Mouse (Mus musculus) cerebellum, adult 11 months (tissue): Measurements from ENCODE around the gene Card10.

ENCODE experiments used
- DNase-seq: peaks from one replicate; pipeline ENCODE4 v3.0.0; 2022

The Card10 gene

DNA sequence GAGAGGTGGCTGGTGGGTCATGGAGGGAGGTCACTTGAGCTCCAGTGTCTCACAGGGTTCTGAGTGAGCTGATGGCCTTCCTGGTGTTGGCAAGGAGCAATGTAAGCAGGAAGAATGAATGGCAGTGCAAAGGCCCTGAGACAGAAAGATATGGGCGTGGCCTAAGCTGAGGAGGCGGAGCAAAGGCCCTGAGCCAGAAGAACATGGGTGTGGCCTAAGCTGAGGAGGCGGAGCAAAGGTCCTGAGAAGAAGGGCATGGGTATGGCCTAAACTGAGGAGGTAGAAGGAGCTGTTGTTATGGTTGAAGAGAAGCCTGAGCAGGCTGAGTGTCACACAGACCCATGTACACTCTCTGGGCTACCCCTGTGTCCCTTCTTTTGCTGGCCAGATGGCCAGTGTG is 30.7 kb upstream of the Card10 start:
- no peak for DNase-seq

DNA sequence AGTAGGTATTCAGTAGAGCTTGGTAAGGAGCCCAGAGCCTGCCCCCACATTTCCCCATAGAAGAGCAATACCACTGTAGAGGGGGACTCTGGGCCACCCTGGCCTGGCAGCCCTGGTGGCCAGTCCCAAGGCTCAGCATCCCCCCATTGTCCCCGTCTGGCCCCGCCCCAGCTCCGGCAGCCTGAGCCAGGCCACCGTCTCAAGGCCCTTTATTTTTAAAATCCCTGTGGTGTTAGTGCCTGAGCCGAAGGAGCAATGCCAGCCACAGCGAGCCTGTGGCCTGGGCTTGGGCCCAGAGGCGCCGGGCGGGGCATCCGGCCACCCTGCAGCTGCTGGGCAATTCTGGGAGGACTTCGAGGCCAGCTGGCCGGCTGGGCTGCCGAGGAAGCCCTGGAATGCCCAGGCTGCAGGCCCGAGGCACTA is 29.9 kb upstream of the Card10 start:
- peak; percentile 43 for DNase-seq

DNA sequence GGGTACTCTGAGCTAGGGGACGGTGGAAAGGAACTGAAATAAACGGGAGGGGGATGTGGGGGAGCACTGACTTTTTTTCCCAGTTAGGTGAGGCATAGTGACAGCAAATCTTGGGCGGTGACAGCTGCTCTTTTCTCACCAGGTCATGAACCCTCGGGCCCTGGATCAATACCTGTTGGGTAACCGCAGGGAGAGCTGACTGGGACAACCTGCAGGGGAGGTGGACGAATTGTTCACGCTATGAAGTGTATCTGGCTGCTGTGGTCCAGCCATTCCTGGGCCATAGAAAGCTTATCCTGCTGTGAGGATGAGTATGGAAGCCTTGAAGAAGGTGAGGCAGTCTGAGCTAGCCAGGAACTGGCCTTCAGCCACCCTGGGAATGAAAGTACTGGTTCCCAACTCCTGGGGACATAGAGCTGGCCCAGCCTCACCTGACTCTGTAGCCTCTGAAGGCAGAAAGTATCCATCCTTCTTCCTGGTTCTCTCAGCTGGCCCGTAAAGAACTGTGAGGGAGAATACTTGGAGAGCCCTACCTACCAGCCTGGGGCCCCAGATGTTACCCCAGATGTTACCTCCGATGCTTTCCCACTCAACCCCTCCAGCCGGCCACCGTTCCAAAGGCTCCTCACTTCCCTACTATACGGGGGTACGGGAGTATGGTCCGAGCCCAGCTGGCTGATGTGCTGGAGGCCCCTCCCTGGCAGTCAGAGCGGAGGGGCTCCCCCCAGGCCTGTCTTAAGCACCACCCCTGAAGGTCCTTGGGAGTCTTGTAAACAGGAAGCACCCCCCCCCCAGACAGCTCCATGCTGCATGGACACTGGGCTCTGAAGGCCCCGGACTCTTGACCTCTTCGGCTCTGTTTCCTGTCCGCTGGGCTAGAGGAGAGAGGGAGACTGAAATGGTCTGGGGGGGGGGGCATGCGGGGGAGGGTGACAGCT is 29.1 kb upstream of the Card10 start:
- DNase-seq = no peak

DNA sequence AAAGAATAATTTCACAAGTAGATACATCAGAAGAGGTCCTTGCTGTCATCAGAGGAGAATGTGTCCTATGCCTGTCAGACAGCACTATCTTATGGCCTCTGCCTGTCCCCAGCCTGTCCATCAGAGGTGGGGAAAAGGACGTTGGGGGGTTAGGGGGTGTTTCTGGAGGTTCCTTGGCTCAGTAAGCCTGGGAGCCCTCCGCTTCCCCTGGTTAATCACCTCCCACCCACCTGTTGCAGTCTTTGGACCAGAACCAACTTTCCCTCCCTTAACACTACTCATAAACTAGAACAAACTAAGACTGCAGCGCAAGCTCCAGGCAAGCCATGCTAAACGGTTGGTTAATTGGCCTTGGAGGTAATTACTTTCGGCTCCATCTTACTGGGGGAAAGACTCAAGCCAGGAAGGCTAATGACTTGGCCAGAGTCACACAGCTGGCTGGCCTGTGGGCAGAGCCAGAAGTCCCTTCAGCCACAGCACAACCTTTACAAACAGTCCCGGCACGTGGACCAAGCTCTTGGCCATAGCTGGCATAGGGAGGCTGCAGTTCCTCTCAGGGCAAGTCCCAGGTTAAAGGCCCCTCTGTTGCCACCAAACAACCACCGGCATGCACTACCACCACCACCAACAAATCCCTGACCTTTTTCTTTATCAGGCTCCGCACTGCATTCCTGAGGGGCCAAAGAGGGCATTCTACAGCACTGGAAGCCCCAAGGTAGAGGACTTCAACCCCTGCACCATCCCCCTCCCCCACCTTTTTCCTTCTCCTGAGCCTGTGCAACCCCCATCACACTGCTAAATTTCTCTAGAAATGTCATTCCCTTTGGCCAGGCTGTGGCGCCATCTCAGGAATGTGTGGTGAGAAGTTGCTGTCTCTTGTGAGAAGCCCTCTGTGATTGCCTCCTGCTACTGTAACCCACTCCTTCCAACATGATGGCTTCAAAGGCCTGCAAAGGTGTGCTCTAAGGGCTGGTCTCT is 28.2 kb upstream of the Card10 start:
- DNase-seq = no peak

DNA sequence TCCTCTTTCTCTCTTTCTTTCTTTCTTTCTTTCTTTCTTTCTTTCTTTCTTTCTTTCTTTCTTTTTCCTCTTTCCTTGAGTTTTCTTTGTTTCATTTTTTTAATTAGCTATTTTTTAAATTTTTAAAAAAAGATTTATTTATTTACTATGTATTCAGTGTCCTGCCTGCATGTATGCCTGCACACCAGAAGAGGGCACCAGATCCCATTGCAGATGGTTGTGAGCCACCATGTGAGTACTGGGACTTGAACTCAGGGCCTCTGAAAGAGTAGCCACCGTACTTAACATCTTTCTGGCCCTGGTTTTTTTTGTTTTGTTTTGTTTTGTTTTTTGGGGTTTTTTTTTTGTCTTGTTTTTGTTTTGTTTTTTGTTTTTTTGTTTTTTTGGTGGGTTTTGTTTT is 26.8 kb upstream of the Card10 start:
- no peak for DNase-seq

DNA sequence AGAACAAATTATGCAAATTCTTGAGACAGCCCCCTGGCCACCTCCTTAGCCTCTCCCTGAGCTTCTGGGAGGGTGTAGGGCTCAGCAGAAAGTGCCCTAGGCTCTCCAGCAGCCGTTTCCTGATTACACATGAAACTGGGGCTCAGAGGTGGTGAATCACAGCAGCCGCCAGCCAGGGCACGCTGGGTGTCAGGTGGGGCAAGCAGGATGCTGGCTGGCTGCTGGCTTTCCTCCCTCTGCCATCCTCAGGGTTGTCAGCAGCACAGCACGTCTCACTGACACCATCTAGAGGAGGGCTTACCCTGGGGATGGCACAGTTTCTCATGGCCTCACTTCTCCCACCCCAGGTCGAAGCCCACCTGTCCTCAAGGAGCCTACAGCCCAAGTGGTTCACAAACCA is 25.5 kb upstream of the Card10 start:
- DNase-seq = no peak

DNA sequence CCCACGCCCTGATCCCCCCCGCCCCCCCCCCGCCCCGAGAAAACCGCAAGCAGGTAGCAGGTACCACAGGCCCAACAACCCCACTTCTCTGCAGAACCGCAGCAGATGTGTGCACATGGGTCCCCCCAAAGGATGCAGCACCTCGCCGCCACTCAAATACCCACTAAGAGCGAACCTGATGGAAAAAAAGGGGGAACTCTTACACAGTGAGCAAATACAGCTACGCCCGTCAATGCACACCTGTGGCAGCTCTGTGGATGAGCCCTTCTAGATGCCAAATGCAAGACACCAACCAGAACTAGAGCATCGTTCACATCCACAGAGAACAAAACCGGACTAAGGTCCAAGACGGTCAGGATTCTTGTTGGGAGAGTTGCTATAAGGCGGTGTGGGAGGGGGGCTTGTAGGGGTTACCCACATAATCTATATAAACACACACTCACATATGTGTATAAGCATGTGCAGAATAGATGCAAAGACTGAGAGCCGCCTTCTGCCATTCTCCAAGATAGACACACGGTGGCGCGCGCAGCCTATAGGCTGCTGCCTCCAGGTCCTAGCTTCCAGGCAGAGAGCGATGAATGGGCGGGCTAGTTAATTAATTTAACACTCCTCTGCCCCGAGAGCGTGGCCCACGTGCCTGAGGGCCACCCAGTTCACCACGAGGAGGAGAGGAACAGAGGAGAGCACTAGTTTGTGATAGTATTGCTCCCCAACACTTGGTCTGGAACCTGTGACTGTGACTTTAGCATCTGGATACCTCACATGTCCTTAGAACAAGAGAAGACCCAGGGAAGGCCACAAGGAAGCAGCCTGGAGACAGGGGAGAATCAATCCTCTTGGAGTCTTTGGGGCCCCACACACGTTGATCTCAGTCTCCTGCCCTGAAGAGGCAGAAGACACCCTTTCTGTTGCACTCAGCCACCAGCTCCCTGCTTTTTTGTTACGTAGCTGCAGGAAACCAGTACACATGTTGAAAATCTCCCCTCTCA is 23.7 kb upstream of the Card10 start:
- peak; percentile 61 for DNase-seq

DNA sequence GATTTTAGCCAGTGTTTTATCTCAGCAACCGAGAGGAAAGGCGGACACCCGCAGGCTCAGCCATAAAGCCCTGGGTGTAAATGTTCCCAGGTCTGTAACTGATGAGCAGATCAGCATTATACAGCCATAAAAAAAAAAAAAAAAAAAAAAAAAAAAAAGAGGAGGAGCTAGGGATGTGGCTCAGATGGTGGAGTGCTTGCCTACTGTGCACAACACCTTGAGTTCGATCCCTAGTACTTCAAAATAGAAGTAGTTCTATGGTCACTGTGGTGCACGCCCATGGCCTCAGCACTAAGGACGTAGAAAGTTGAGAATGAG is 13.2 kb upstream of the Card10 start:
- no peak for DNase-seq

DNA sequence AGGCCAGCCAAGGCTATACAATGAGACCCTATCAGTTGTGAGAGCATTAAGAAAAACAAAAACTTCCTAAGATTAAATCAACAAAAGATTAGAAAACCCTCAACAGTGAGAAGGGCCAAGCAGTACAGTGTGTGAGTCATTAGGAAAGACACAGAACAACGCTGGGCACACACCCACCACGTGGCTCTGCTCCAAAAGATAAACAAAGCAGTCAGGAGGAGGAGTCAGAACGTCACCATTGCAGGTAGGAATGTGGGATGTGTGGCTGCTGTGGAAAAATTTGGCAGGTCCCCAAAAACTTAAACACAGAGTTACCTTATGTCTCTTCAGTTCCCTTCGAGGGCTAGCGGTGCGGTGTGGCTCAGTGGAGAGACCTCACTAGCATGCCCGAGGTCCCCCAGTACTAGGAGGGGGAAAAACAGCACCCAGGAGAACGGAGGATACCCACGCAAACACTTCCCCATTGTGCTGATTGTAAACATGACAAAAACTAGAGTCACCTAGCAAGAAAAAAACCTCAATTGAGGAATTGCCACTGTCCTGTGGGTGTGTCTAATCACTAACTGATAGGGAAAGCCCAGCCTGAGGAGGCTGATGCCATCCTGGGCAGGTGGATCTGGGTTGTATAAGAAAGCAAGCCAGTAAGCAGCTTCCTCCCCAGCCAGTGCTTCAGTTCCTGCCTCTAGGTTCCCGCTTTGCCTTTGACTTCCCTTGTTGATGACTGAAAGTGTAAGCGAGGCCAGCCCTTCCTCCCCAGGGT is 12.7 kb upstream of the Card10 start:
- no peak for DNase-seq

DNA sequence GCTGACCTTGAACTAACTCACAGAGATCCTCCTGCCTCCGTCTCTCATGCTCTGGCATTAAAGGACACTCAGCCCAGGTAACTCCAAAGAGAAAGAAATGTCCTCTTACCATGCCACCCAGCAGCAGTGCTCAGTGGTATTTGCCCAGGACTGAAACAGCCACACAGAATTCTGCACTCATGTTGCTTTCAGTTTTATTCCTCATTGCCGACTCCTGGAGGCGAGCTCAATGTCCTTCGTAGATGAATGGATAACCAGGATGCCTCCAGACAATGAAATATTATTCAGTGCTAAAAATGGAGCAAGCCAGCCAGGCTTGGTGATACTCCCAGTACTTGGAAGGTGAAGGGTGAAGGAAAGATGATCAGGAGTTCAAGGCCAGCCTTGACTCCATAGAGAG is 10.8 kb upstream of the Card10 start:
- DNase-seq = no peak

DNA sequence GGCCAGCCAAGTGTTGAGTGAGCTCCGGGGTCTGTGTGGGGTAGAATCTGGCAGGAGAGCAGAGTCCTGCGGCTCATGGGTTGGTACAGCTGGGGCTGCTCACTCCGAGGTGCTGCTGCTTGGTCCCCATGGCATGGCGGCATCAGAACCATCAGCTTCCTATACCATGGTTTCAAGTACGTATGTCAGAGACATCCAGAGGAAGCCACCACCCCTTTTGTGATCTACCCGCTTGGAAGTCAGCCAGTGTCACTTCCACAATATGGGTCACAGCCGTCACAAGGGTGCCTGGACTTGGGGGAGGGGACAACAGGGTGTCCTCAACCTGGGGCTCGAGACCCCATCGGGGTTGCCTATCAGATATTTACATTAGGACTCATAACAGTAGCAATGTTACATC is 7.3 kb upstream of the Card10 start:
- no peak for DNase-seq

DNA sequence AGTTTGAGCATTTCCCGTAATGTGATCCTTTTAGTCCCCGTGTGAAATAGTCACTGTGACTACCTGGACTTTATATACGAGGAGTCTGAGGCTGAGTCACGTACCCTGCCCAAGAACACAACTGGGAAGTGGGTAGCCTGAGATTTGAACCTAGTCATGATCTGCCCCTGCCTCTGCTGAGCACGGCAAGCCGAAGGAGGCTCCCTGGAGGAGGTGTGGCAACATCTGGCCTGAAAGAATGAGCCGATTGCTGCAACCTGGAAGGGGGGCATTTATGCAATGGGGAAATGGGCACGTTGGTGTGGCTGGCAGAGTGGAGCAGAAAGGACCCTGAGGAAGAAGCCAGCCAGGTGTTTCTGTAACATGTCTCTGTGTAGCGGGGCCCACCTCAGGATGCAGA is 6.9 kb upstream of the Card10 start:
- DNase-seq = no peak

DNA sequence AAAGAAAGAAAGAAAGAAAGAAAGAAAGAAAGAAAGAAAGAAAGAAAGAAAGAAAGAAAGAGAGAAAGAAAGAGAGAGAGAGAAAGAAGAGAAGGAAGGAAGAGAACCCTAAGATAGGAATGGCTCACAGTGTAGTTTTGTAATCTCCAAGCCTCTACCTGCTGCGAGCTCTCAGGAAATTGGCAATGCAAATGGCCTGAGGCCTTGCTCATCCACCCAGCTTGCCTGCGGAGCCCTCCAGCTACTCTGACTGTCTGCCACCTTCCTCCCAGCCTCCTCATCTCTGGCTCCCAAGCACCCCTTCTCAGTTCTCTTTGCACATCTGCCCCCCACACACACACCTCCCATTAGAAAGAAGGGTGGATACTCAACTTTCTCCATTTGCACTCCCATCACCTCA is 6.1 kb upstream of the Card10 start:
- DNase-seq = no peak

DNA sequence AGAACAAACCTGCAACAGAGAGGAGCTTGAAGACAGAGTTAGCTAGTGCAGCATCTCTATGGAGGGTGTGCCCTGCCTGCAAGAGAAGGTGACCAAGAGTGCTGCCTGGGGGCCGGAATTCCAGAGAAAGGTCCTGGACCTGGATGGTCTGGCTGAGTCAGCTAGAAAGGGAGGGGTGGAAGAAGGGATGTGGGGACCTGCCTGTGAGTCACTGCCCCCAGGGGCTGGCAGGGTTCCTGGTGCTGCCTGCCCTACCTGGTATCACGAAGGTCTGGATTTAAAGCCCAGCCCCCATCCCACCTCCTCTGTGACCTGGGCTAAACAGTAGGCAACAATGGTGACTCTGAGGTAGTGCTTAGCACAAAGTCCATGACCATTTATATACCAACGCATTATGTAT is 4.3 kb upstream of the Card10 start:
- no peak for DNase-seq

DNA sequence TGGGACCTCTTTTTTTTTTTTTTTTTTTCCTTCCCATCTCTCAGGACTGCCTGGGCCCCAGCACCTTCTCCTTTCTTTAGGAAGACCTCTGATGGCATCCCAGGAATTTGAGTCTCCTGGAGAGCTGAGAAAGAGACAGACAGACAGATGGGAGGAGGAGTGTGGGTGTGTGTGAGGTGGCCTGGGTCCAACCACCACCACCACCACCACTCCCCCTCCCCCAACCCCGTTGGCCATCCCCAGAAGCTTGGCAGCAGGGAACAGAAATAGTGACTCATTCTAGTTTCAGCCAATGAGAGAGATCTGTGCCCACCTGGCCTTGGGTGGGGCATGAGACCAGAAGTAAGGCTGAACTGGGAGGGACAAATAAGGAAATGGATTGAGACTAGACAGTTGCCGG is 3.8 kb upstream of the Card10 start:
- no peak for DNase-seq

DNA sequence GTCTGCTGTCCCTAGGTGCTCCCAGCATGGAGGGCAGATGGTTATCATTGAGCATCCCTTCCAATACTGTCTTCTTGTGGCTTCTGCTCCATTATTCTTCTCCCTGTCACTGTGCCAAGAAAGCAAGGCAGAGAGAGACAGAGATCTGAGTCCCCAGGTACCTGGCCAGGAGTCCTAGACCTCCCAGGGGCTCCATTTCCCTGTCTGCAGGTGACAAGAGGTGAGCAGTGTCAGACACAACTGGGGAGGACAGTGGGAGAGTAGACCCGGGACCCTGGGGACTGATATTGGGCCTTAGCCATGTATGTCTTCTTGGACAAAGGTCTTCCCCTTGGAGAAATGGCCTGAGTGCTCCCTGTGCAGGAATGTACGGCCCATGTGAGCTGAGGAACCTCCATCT is 2.5 kb upstream of the Card10 start:
- no peak for DNase-seq

DNA sequence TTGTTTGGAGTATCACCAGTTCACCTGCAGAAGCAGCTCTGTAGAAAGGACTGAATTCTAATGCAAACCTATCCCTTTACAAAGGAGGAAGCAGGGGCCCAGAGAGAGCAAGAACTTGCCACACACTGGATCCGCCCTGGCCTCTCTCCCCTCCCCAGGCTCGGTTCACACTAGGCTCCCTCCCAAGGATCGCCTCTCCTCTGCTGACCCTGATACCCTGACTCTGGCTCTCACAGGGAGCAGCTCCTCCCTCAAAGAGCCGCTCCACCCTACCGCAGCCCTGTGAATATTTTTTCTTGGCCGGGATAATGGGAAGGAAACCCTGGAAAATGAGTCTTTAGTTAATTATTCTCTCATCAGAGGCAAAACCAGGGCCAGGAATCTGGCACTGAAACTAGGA is 1.5 kb upstream of the Card10 start:
- DNase-seq = no peak

DNA sequence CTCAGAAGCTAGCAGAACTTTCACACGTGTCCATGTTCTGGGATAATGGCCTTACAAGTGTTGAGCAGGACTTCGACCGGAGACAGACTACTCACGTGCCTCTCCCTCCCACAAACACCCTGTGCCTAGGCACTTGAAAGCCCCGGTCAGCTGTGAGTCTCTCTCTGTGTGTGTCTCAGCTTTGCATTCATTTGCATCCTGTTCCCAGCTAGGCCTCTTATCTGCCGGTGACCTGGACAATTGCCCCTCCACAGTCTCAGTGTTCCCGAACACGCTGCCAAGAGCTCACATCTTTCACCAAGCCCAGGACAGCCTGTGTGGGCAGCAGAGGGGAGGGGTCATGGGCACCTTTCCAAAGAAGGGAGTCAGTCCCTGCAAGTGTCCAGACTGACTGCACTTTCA is 658 bp upstream of the Card10 start:
- DNase-seq = no peak

DNA sequence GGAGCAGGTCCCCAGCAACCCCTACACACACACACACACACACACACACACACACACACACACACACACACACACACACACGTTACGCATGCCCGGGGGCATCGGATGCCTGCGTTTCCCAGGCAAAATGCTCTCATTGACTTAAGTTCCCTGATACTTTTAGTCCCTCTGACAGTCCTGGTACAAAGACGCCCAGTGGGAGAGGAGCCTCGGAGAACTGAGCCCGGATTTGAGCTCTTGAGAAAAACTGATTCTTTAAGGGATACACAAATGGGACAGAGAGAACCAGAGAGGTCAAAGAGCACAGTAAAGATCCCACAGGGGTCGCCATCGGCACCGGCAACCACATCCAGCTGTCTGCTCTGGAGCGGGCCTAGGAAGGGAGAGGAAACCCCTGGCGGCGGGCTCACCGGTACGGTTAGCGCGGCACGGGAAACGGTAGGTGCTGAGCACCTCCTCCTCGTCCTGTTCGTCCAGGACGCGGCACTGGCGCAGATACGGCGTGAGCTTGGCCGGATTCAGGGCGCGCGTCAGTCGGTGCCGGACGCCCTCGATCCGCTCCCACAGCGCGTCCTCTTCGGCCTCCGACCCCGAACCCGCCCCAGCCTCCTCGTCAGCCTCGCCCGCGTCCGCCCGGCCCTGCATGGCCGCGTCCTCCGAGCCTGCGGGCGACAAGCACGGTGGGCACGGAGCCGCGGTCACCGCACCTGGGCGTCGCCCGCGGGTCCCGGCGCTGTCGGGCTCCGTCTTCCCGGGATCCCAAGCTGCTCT is 686 bp downstream of the Card10 start:
- DNase-seq = no peak

DNA sequence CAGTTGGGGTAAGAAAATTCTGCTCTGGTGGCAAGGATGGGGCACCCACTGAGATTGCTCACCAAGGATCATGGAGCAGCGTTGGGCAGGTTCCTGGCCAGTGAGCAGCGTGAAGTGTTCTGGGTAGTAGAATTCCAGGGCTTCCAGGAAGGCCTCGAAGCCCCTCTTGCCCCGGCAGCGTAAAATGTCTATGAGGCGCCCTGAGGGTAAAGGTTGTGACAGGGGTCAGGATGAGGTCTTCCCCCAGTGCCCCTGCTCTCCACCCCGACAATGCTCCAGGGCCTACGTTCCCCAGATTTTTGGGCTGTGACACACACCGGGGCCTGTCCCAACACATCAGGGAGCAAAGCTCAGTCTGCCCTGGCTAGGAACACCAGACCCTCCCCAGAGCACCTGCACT is 1.3 kb downstream of the Card10 start:
- no peak for DNase-seq

DNA sequence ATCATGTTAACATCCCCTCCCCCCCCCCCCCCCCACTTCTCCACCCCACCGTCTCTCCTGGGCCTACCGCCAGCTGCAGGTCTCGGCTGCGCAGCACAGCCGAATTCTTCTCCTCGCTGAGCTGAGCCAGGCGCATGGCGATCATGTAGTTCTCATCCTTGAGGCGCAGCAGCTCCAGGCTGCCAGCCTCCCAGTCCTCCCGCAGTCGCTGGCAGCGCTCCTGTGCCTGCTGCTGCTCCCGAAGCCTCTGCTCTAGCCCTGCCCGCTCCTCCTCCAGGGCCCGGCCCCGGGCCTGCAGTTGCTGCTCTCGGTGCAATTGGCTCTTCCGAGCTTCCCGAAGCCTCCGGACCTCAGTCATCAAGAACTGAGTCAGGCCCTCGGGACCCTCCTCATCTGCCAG is 3.8 kb downstream of the Card10 start:
- no peak for DNase-seq

DNA sequence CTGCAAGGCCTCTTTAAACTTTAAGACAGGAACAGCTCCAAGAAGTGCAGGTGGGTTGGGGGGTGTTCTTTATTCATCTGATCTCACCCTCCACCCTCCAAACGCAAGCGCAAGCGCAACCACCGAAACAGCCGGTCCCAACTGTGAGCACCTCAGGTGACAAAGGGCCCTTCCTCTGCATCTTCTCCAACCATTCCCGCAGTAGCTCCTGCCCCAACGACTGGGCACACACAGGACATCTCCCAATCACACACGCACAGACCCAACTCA is 5.8 kb downstream of the Card10 start:
- no peak for DNase-seq
